Mouse (Mus musculus): ENCODE measurements around the gene Drg1. TPM values are rescaled to one million over a fixed set of nuclear protein-coding genes. Genes with fewer than 3 reads are reported as not detected.

Gene Drg1
- polyA plus RNA-seq, 1 experiment from 2014 or later: 190 TPM

GRCm38 (mm10) chr11:3302385-3302784 is 36.2 kb upstream of the Drg1 start:
- Histone ChIP-seq H3K27me3 (ENCODE audit: control insufficient read depth, insufficient read depth, low read length) (no peaks in the 10 kb centered on the region), H3K27ac (ENCODE audit: low read depth, low read length) (no peak overlapping the region), H3K4me3 (ENCODE audit: low read depth, low read length) (no peak overlapping the region), H3K36me3 (ENCODE audit: control insufficient read depth, insufficient read depth, low read length) (peaks cover 80% of the 10 kb centered on the region), H3K9ac (replicated peaks; ENCODE audit: low read depth, low read length) (no peak overlapping the region), H3K4me1 (ENCODE audit: control insufficient read depth, insufficient read depth, low read length) (no peaks in the 10 kb centered on the region), H3K9me3 (ENCODE audit: control insufficient read depth, low read length) (no peaks in the 10 kb centered on the region), H3K4me2 (ENCODE audit: low read depth, low read length) (no peak overlapping the region)
- WGBS: 95% methylated on average over 4 of the region's 4 CpGs
- ATAC-seq (ENCODE audit: low read depth): no peak

- no peak overlapping the region for H3K9ac ChIP-seq (replicated peaks; ENCODE audit: low read depth, low read length)
- no peak overlapping the region for H3K4me3 ChIP-seq (ENCODE audit: low read depth, low read length)
- no peak for ATAC-seq (ENCODE audit: low read depth)
- H3K9me3 ChIP-seq (ENCODE audit: control insufficient read depth, low read length): no peaks in the 10 kb centered on the region
- H3K4me1 ChIP-seq (ENCODE audit: control insufficient read depth, insufficient read depth, low read length): no peaks in the 10 kb centered on the region
- H3K27me3 ChIP-seq (ENCODE audit: control insufficient read depth, insufficient read depth, low read length): no peaks in the 10 kb centered on the region
- H3K36me3 ChIP-seq (ENCODE audit: control insufficient read depth, insufficient read depth, low read length): peaks cover 78% of the 10 kb centered on the region
- no peak overlapping the region for H3K27ac ChIP-seq (ENCODE audit: low read depth, low read length)
- WGBS: 95% methylated on average over 5 of the region's 5 CpGs
- H3K4me2 ChIP-seq (ENCODE audit: low read depth, low read length): no peak overlapping the region
Observed at GRCm38 (mm10) chr11:3301075-3301474, 34.9 kb upstream of the Drg1 start.

GRCm38 (mm10) chr11:3298813-3299185 is 32.6 kb upstream of the Drg1 start:
- Histone ChIP-seq H3K9ac (replicated peaks; ENCODE audit: low read depth, low read length) (no peak overlapping the region), H3K4me3 (ENCODE audit: low read depth, low read length) (no peak overlapping the region), H3K36me3 (ENCODE audit: control insufficient read depth, insufficient read depth, low read length) (peaks cover 77% of the 10 kb centered on the region), H3K9me3 (ENCODE audit: control insufficient read depth, low read length) (no peaks in the 10 kb centered on the region), H3K4me1 (ENCODE audit: control insufficient read depth, insufficient read depth, low read length) (peaks cover 19% of the 10 kb centered on the region), H3K27ac (ENCODE audit: low read depth, low read length) (no peak overlapping the region), H3K4me2 (ENCODE audit: low read depth, low read length) (no peak overlapping the region), H3K27me3 (ENCODE audit: control insufficient read depth, insufficient read depth, low read length) (no peaks in the 10 kb centered on the region)
- ATAC-seq (ENCODE audit: low read depth): no peak
- WGBS: 91% methylated on average over 14 of the region's 14 CpGs

DNA sequence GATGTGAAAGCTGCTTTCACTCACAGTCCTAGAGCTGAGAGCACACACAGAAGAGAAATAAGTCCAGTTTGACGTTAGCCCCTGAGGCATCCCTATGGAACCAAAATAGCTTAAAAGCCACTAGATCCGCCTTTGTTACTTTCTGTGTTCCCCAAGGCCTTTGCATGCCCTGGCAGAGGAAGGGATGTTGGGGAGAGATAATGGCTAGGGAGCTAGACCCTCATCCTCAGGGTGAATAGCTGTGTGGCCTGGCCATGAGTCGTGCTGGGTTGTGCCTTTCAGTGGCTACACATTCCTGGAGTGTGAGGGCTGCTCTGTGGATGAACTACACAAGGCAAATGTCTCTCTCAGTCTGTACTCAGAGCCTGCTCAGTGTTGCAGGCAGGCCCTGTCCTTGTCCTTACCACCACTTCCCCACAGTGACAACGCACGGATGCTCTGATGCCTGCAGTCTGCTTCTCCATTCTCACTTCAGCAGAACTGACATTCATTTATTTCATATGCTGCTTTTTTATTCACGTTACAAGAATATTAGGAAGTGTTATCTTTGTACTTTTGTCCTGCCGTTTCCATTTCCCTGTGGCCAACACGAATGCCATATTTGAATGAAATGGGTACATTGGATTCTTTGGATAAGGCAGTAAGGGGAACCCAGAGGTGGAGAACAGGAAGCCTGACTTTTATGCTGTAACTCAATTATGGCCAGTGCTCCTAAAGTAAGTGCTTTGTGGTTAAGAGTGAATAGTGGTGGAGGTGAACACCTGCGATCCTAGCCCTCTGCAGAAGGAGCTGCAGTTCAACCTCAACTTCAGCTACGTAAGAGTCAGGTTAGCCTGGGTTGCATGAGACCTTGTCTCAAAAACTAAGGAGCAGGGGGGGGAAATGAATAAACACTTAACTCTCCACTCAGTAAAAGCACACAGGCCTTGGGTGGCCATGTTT is 31.9 kb upstream of the Drg1 start:
- no peak for ATAC-seq (ENCODE audit: low read depth)
- H3K9ac ChIP-seq (replicated peaks; ENCODE audit: low read depth, low read length): no peak overlapping the region
- 90% methylated on average over 10 of the region's 10 CpGs for WGBS
- no peak overlapping the region for H3K27ac ChIP-seq (ENCODE audit: low read depth, low read length)
- no peak overlapping the region for H3K4me2 ChIP-seq (ENCODE audit: low read depth, low read length)
- H3K36me3 ChIP-seq (ENCODE audit: control insufficient read depth, insufficient read depth, low read length): peaks cover 78% of the 10 kb centered on the region
- no peaks in the 10 kb centered on the region for H3K27me3 ChIP-seq (ENCODE audit: control insufficient read depth, insufficient read depth, low read length)
- H3K9me3 ChIP-seq (ENCODE audit: control insufficient read depth, low read length): no peaks in the 10 kb centered on the region
- H3K4me1 ChIP-seq (ENCODE audit: control insufficient read depth, insufficient read depth, low read length): peaks cover 26% of the 10 kb centered on the region
- H3K4me3 ChIP-seq (ENCODE audit: low read depth, low read length): no peak overlapping the region

DNA sequence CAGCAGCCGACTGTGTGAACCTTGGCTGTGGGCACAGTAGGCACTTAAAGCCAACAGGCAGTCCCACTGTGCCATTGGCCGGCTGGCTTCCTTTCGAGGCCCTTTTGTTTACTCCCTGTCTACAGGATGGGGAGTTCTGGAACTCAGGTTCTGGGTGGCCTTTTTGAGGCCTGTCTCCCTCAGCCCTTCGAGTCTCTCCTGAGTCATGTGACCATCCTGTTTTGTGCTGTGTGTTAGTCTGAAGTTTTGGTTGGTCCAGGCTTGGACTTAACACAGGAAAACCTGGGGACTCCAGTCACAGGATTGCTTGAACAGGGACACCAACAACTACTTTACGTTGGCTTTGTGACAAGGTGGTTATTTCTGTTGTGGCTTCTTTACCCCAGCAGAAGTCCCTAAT is 29.8 kb upstream of the Drg1 start:
- Histone ChIP-seq H3K9me3 (ENCODE audit: control insufficient read depth, low read length) (no peaks in the 10 kb centered on the region), H3K27me3 (ENCODE audit: control insufficient read depth, insufficient read depth, low read length) (no peaks in the 10 kb centered on the region), H3K4me1 (ENCODE audit: control insufficient read depth, insufficient read depth, low read length) (peaks cover 32% of the 10 kb centered on the region), H3K27ac (ENCODE audit: low read depth, low read length) (no peak overlapping the region), H3K36me3 (ENCODE audit: control insufficient read depth, insufficient read depth, low read length) (peaks cover 63% of the 10 kb centered on the region), H3K9ac (replicated peaks; ENCODE audit: low read depth, low read length) (no peak overlapping the region), H3K4me2 (ENCODE audit: low read depth, low read length) (no peak overlapping the region), H3K4me3 (ENCODE audit: low read depth, low read length) (no peak overlapping the region)
- ATAC-seq (ENCODE audit: low read depth): no peak
- WGBS: 76% methylated on average over 5 of the region's 5 CpGs

DNA sequence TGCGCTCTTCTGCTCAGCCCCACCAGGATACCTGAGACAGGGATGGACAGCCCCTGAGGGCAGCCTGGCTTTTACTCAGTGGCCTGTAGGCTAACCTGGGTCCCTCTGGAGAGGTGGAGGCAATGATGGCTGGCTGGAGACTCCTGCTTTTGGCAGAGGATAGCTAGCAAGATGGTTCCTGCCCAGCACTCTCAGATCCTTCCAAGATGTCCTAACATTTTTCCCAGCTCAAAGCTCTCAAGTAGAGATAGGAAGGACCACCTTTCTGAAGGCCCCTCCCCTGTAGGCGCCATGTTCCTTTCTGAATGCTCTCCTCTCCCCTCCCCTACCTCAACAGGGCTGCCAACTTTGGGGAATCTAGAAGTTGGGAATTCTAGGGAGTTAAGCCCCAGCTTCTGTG is 28.4 kb upstream of the Drg1 start:
- 93% methylated on average over 2 of the region's 2 CpGs for WGBS

DNA sequence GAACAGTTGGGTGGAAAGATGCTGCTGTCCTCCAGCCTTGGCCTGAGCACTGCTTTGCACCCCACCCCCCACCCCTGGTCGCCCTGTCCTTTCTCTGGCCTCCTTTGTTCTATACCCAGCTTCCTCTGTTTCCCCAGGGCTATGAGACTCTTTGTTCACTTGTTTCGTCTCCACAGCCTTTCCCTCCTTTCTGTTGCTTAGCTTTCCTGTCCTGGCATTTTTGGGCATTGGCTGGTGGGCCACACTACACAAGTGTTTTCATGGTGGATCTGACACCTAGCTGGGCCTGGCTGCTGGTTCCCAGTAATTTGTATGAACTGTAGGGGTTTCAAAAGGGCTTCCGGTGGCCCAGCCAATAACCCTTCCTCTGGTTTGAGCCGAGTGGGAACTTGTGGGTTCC is 27.1 kb upstream of the Drg1 start:
- WGBS: 10% methylated on average over 4 of the region's 4 CpGs
- peak overlapping the region; percentile 81 for H3K4me3 ChIP-seq (ENCODE audit: low read depth, low read length)
- H3K4me1 ChIP-seq (ENCODE audit: control insufficient read depth, insufficient read depth, low read length): peaks cover 34% of the 10 kb centered on the region
- H3K36me3 ChIP-seq (ENCODE audit: control insufficient read depth, insufficient read depth, low read length): peaks cover 41% of the 10 kb centered on the region
- peak overlapping the region; percentile 97 for H3K9ac ChIP-seq (replicated peaks; ENCODE audit: low read depth, low read length)
- H3K27ac ChIP-seq (ENCODE audit: low read depth, low read length): peak overlapping the region; percentile 100
- no peak for ATAC-seq (ENCODE audit: low read depth)
- H3K27me3 ChIP-seq (ENCODE audit: control insufficient read depth, insufficient read depth, low read length): no peaks in the 10 kb centered on the region
- H3K9me3 ChIP-seq (ENCODE audit: control insufficient read depth, low read length): no peaks in the 10 kb centered on the region
- peak overlapping the region; percentile 100 for H3K4me2 ChIP-seq (ENCODE audit: low read depth, low read length)

More for the DNA sequence above, 28.4 kb upstream of the Drg1 start:
- H3K27ac ChIP-seq (ENCODE audit: low read depth, low read length): no peak overlapping the region
- H3K27me3 ChIP-seq (ENCODE audit: control insufficient read depth, insufficient read depth, low read length): no peaks in the 10 kb centered on the region
- no peak overlapping the region for H3K4me3 ChIP-seq (ENCODE audit: low read depth, low read length)
- H3K36me3 ChIP-seq (ENCODE audit: control insufficient read depth, insufficient read depth, low read length): peaks cover 50% of the 10 kb centered on the region
- H3K4me1 ChIP-seq (ENCODE audit: control insufficient read depth, insufficient read depth, low read length): peaks cover 32% of the 10 kb centered on the region
- no peak overlapping the region for H3K9ac ChIP-seq (replicated peaks; ENCODE audit: low read depth, low read length)
- peak overlapping the region; percentile 100 for H3K4me2 ChIP-seq (ENCODE audit: low read depth, low read length)
- no peak for ATAC-seq (ENCODE audit: low read depth)
- H3K9me3 ChIP-seq (ENCODE audit: control insufficient read depth, low read length): no peaks in the 10 kb centered on the region

GRCm38 (mm10) chr11:3292711-3293249 is 26.6 kb upstream of the Drg1 start:
- H3K27me3 ChIP-seq (ENCODE audit: control insufficient read depth, insufficient read depth, low read length): no peaks in the 10 kb centered on the region
- ATAC-seq (ENCODE audit: low read depth): peak; percentile 1; the same call in 1 of the 2 replicates
- peaks cover 40% of the 10 kb centered on the region for H3K4me1 ChIP-seq (ENCODE audit: control insufficient read depth, insufficient read depth, low read length)
- under 1% methylated on average over 8 of the region's 8 CpGs for WGBS
- H3K9ac ChIP-seq (replicated peaks; ENCODE audit: low read depth, low read length): peak overlapping the region; percentile 97
- peak overlapping the region; percentile 100 for H3K27ac ChIP-seq (ENCODE audit: low read depth, low read length)
- peak overlapping the region; percentile 100 for H3K4me2 ChIP-seq (ENCODE audit: low read depth, low read length)
- H3K9me3 ChIP-seq (ENCODE audit: control insufficient read depth, low read length): no peaks in the 10 kb centered on the region
- H3K36me3 ChIP-seq (ENCODE audit: control insufficient read depth, insufficient read depth, low read length): peaks cover 35% of the 10 kb centered on the region
- peak overlapping the region; percentile 81 for H3K4me3 ChIP-seq (ENCODE audit: low read depth, low read length)

DNA sequence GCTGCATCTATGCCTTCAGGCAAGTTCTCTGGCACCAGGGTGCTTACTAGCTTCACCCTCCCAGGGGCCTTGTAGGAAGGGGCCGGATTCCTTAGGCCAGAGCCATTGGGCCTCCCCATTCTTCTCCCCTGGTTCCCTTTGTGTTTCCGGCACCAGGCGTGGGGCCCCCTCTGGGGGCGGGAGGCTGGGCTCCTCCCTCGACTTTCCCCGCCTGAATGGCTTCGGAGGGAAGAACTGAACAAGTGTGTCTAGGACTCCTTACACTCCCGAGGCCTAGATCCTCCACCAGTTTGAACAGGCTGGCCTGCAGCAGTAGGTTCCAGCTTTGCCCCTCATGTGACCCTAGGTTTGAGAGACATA is 25.8 kb upstream of the Drg1 start:
- no peaks in the 10 kb centered on the region for H3K27me3 ChIP-seq (ENCODE audit: control insufficient read depth, insufficient read depth, low read length)
- no peaks in the 10 kb centered on the region for H3K9me3 ChIP-seq (ENCODE audit: control insufficient read depth, low read length)
- peaks cover 45% of the 10 kb centered on the region for H3K4me1 ChIP-seq (ENCODE audit: control insufficient read depth, insufficient read depth, low read length)
- H3K27ac ChIP-seq (ENCODE audit: low read depth, low read length): peak overlapping the region; percentile 100
- WGBS: 0% methylated on average over 8 of the region's 8 CpGs
- H3K9ac ChIP-seq (replicated peaks; ENCODE audit: low read depth, low read length): peak overlapping the region; percentile 97
- peak; percentile 3; the same call in 1 of the 2 replicates for ATAC-seq (ENCODE audit: low read depth)
- H3K4me2 ChIP-seq (ENCODE audit: low read depth, low read length): peak overlapping the region; percentile 100
- H3K4me3 ChIP-seq (ENCODE audit: low read depth, low read length): peak overlapping the region; percentile 81
- peaks cover 29% of the 10 kb centered on the region for H3K36me3 ChIP-seq (ENCODE audit: control insufficient read depth, insufficient read depth, low read length)
